Mouse (Mus musculus) midbrain, postnatal 0 days (tissue): ENCODE measurements around the gene Gigyf1. TPM values are rescaled to one million over a fixed set of nuclear protein-coding genes. Genes with fewer than 3 reads are reported as not detected.
A peak's percentile ranks its signal among the peaks of the same experiment; 100 is the strongest.

Experiments used
- ATAC-seq: fragments of 200-750 bp; cut with Nextera tagmentation; 2 replicates; pipeline ENCODE4 v1.8.0; 2017; ENCODE audit warnings: moderate number of reproducible peaks, mild to moderate bottlenecking, moderate TSS enrichment, moderate library complexity; ENCODE audit not compliant: low FRiP score
- DNase-seq: peaks from one replicate; pipeline ENCODE4 v3.0.0-alpha.2; 2015; ENCODE audit warnings: low spot score
- H3K27ac ChIP-seq: fragments of 300-500 bp; sonication (generic); 2 replicates; pipeline ENCODE4 v1.5.1; 2014; ENCODE audit warnings: low read depth, mild to moderate bottlenecking, low read length, mixed read lengths
- H3K27me3 ChIP-seq: fragments of 300-500 bp; sonication (generic); 2 replicates; pipeline ENCODE4 v1.6.1; 2014; ENCODE audit warnings: low read length, control low read depth, mixed read lengths; ENCODE audit not compliant: insufficient read depth
- H3K36me3 ChIP-seq: fragments of 300-500 bp; sonication (generic); 2 replicates; pipeline ENCODE4 v1.6.1; 2014; ENCODE audit warnings: low read length, control low read depth, mixed read lengths; ENCODE audit not compliant: insufficient read depth
- H3K4me1 ChIP-seq: fragments of 300-500 bp; sonication (generic); 2 replicates; pipeline ENCODE4 v1.6.1; 2014; ENCODE audit warnings: mild to moderate bottlenecking, control low read depth, antibody characterized with exemption, low read length, mixed read lengths; ENCODE audit not compliant: insufficient read depth
- H3K4me2 ChIP-seq: fragments of 300-500 bp; sonication (generic); 2 replicates; pipeline ENCODE4 v1.6.1; 2014; ENCODE audit warnings: low read depth, mild to moderate bottlenecking, low read length, mixed read lengths; ENCODE audit not compliant: poor library complexity, severe bottlenecking
- H3K4me3 ChIP-seq: fragments of 300-500 bp; sonication (generic); 2 replicates; pipeline ENCODE4 v1.5.1; 2014; ENCODE audit warnings: low read depth, mild to moderate bottlenecking, low read length, moderate library complexity
- H3K9ac ChIP-seq: fragments of 300-500 bp; sonication (generic); replicated peaks from 2 replicates; pipeline ENCODE4 v1.6.1; 2014; ENCODE audit warnings: mild to moderate bottlenecking, low read length, moderate library complexity, mixed read lengths; ENCODE audit not compliant: poor library complexity, severe bottlenecking
- H3K9me3 ChIP-seq: fragments of 300-500 bp; sonication (generic); 2 replicates; pipeline ENCODE4 v1.6.1; 2016; ENCODE audit warnings: low read length, control low read depth
- CTCF ChIP-seq: IDR thresholded peaks from 2 replicates; pipeline ENCODE4 v1.5.1; 2016; ENCODE audit warnings: antibody characterized with exemption, mild to moderate bottlenecking
- WGBS: fragments of 180-500 bp; shearing (Covaris S2); extraction: QIAGEN DNeasy Blood & Tissue Kit; methylation state at CpG from one replicate; pipeline ENCODE4 v1.1.7; 2014; 5-methylcytosine and 5-hydroxymethylcytosine counted together
- microRNA-seq: library from miRNA; unstranded; fragments of <30 nt; microRNA quantifications from one replicate; pipeline ENCODE4, GENCODE M21; 2016; ENCODE audit warnings: borderline number of aligned reads
- polyA plus RNA-seq: library from polyadenylated mRNA; unstranded; fragments of >200 nt; fragmentation: Nextera tagmentation; extraction: Ambion mirVana; gene quantifications from 2 replicates; pipeline ENCODE4 v1.2.1, GENCODE M21; 2015
- total RNA-seq: library from RNA; depleted of rRNA; stranded (reverse); fragments of >200 nt; gene quantifications from 2 replicates; pipeline ENCODE4 v1.2.3, GENCODE M21; 2014; rRNA removed

Gene Gigyf1
- total and polyA plus RNA-seq, 2 experiments from 2014 or later, result 17.8 to 23.6 TPM

DNA sequence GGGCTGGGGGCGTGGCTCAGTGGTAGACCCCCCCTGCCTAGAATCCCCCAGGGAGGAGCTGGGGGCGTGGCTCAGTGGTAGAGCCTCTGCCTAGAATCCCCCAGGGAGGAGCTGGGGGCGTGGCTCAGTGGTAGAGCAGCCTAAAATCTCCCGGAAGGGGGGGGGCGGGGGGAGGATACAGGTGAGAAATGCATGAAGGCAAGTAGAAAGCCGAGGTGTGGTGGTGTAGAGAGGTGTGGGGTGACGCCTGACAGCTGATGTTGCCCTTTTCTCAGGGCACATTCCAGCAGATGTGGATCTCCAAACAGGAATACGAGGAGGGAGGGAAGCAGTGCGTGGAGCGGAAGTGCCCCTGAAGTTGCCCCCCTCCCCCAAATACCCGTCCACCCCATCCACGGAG is 50.7 kb downstream of the Gigyf1 start:
- 81% methylated on average over 12 of the region's 12 CpGs for WGBS

GRCm38 (mm10) chr5:137569665-137570064 is 51.3 kb downstream of the Gigyf1 start, which contains the start of gene Tfr2:
Tfr2 (plus strand) TSS chr5:137569840.
- 36% methylated on average over 9 of the region's 9 CpGs for WGBS
- ATAC-seq (no peak), DNase-seq (no peak)
- no peak within 1 kb of the TSS for H3K9ac ChIP-seq
- no peak within 1 kb of the TSS for H3K27ac ChIP-seq
- H3K9me3 ChIP-seq, result no peaks in the 10 kb centered on the region
- H3K4me1 ChIP-seq, result no peaks in the 10 kb centered on the region
- TF ChIP-seq CTCF, result no peak
- H3K4me3 ChIP-seq, result no peak within 1 kb of the TSS
- H3K27me3 ChIP-seq, result no peaks in the 10 kb centered on the region
- H3K36me3 ChIP-seq, result peaks cover 23% of the 10 kb centered on the region
- H3K4me2 ChIP-seq, result no peak within 1 kb of the TSS

More for the DNA sequence above, 50.7 kb downstream of the Gigyf1 start:
- Histone ChIP-seq H3K4me2 (no peak overlapping the region), H3K9me3 (no peaks in the 10 kb centered on the region), H3K27me3 (no peaks in the 10 kb centered on the region), H3K9ac (no peak overlapping the region), H3K4me3 (no peak overlapping the region), H3K27ac (no peak overlapping the region), H3K4me1 (no peaks in the 10 kb centered on the region), H3K36me3 (peaks cover 29% of the 10 kb centered on the region)
- TF ChIP-seq CTCF, result no peak
- ATAC-seq, result no peak
- no peak for DNase-seq

DNA sequence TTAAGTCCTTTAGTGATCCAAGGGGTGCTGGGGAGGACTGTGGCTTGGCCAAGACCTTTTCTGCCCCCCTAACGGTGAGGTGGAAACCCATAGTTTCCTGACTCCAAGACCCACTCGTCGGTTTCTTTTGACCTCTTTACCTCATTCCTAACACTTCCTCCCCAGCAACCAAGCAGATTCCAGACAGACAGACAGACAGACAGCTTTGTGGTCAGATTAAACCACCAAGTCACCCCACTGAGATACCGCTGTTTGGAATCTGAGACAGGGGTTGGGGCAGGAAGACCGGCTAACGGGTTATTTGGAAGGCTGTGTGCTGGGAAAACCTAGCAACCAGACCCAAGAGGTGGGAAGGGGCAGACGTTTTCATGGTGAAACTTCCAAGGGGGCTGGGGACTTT is 51.8 kb downstream of the Gigyf1 start:
- H3K9ac ChIP-seq, result no peak overlapping the region
- no peak overlapping the region for H3K4me2 ChIP-seq
- H3K27ac ChIP-seq, result no peak overlapping the region
- H3K4me3 ChIP-seq, result no peak overlapping the region
- 47% methylated on average over 7 of the region's 7 CpGs for WGBS
- ATAC-seq (no peak), DNase-seq (no peak)
- no peaks in the 10 kb centered on the region for H3K4me1 ChIP-seq
- no peaks in the 10 kb centered on the region for H3K9me3 ChIP-seq
- no peak for TF ChIP-seq CTCF
- H3K36me3 ChIP-seq, result peaks cover 21% of the 10 kb centered on the region
- H3K27me3 ChIP-seq, result no peaks in the 10 kb centered on the region

- no peak for TF ChIP-seq CTCF
- Histone ChIP-seq H3K36me3 (peaks cover 15% of the 10 kb centered on the region), H3K4me3 (no peak overlapping the region), H3K9ac (no peak overlapping the region), H3K4me1 (no peaks in the 10 kb centered on the region), H3K9me3 (no peaks in the 10 kb centered on the region), H3K27me3 (no peaks in the 10 kb centered on the region), H3K27ac (no peak overlapping the region), H3K4me2 (no peak overlapping the region)
- ATAC-seq, result peak; percentile 36; the same call in 1 of the 2 replicates
- no peak for DNase-seq
- 87% methylated on average over 17 of the region's 17 CpGs for WGBS
These were observed 52.6 kb downstream of the Gigyf1 start for GRCm38 (mm10) chr5:137570691-137571586.

DNA sequence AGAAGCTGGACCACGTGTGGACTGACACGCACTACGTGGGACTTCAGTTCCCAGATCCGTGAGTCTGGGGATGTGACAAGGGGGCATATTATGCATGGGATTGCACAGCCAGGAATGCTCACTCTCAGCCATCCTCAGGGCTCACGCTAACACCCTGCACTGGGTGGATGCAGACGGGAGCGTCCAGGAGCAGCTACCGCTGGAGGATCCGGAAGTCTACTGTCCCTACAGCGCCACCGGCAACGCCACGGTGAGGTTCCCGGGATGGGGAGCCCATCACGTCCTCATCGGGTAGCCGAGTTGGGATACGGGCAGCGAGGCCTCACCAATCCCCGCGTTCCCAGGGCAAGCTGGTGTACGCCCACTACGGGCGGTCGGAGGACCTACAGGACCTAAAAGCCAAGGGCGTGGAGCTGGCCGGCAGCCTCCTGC is 56.1 kb downstream of the Gigyf1 start:
- Histone ChIP-seq H3K4me1 (no peaks in the 10 kb centered on the region), H3K4me3 (peak overlapping the region; percentile 29), H3K27ac (0 out of 2 replicates have a peak overlapping the region, but pooled peaks have one; percentile 3), H3K36me3 (no peaks in the 10 kb centered on the region), H3K27me3 (no peaks in the 10 kb centered on the region), H3K9me3 (no peaks in the 10 kb centered on the region), H3K4me2 (peak overlapping the region; percentile 49), H3K9ac (peak overlapping the region; percentile 39; the same call in 1 of the 2 replicates)
- DNase-seq (peak; percentile 38), ATAC-seq (peak; percentile 44)
- 11% methylated on average over 27 of the region's 27 CpGs for WGBS
- TF ChIP-seq CTCF, result peak; percentile 51

Small RNA genes within 50 kb of the gene (microRNA-seq; reads per million reads assigned to microRNA genes)
- not detected for gene Mir6418

Other genes with a start within 250 kb of the Gigyf1 start
- gene Ache, start 231.0 kb upstream of the Gigyf1 start, total RNA-seq, result 168 and 174 TPM in 2 replicates
- 132 and 148 TPM in 2 replicates for gene Ache, start 231.0 kb upstream of the Gigyf1 start, polyA plus RNA-seq
- 24.5 and 29.3 TPM in 2 replicates for gene Ufsp1, start 223.9 kb upstream of the Gigyf1 start, total RNA-seq
- 35.0 and 41.2 TPM in 2 replicates for gene Ufsp1, start 223.9 kb upstream of the Gigyf1 start, polyA plus RNA-seq
- 112 and 114 TPM in 2 replicates for gene Srrt, start 210.9 kb upstream of the Gigyf1 start, total RNA-seq
- 53.4 and 56.4 TPM in 2 replicates for gene Srrt, start 210.9 kb upstream of the Gigyf1 start, polyA plus RNA-seq
- 11.6 and 17.5 TPM in 2 replicates for gene Trip6, start 204.1 kb upstream of the Gigyf1 start, total RNA-seq
- gene Trip6, start 204.1 kb upstream of the Gigyf1 start, polyA plus RNA-seq, result 10.3 and 10.9 TPM in 2 replicates
- gene Slc12a9, start 185.0 kb upstream of the Gigyf1 start, total RNA-seq, result 28.9 and 30.4 TPM in 2 replicates
- 27.0 and 27.8 TPM in 2 replicates for gene Slc12a9, start 185.0 kb upstream of the Gigyf1 start, polyA plus RNA-seq
- gene Ephb4, start 168.4 kb upstream of the Gigyf1 start, total RNA-seq, result 14.0 and 16.0 TPM in 2 replicates
- 4.7 and 4.9 TPM in 2 replicates for gene Ephb4, start 168.4 kb upstream of the Gigyf1 start, polyA plus RNA-seq
- gene Zan, start 41.5 kb upstream of the Gigyf1 start, total RNA-seq, result 0.85 and 0.99 TPM in 2 replicates
- 0.31 and 0.49 TPM in 2 replicates for gene Zan, start 41.5 kb upstream of the Gigyf1 start, polyA plus RNA-seq
- 73.2 and 95.3 TPM in 2 replicates for gene Pop7, start 16.0 kb upstream of the Gigyf1 start, total RNA-seq
- gene Pop7, start 16.0 kb upstream of the Gigyf1 start, polyA plus RNA-seq, result 91.5 and 95.6 TPM in 2 replicates
- gene Epo, start 14.7 kb downstream of the Gigyf1 start, total RNA-seq, result not detected in 2 replicates
- not detected in 2 replicates for gene Epo, start 14.7 kb downstream of the Gigyf1 start, polyA plus RNA-seq
- 1,154 and 1,456 TPM in 2 replicates for gene Gnb2, start 15.0 kb downstream of the Gigyf1 start, total RNA-seq
- gene Gnb2, start 15.0 kb downstream of the Gigyf1 start, polyA plus RNA-seq, result 590 and 632 TPM in 2 replicates
- gene Actl6b, start 35.0 kb downstream of the Gigyf1 start, total RNA-seq, result 248 and 270 TPM in 2 replicates
- gene Actl6b, start 35.0 kb downstream of the Gigyf1 start, polyA plus RNA-seq, result 264 and 287 TPM in 2 replicates
- 22.3 and 29.6 TPM in 2 replicates for gene Tfr2, start 51.3 kb downstream of the Gigyf1 start, total RNA-seq
- gene Tfr2, start 51.3 kb downstream of the Gigyf1 start, polyA plus RNA-seq, result 21.7 and 22.7 TPM in 2 replicates
- 17.7 and 18.5 TPM in 2 replicates for gene Mospd3, start 82.5 kb downstream of the Gigyf1 start, total RNA-seq
- gene Mospd3, start 82.5 kb downstream of the Gigyf1 start, polyA plus RNA-seq, result 70.5 and 71.3 TPM in 2 replicates
- gene Pcolce, start 95.2 kb downstream of the Gigyf1 start, total RNA-seq, result 18.6 and 19.4 TPM in 2 replicates
- 16.7 and 19.6 TPM in 2 replicates for gene Pcolce, start 95.2 kb downstream of the Gigyf1 start, polyA plus RNA-seq
- 0.28 TPM in 1 of 2 replicates, not detected in the other for gene Fbxo24, start 110.5 kb downstream of the Gigyf1 start, total RNA-seq
- gene Fbxo24, start 110.5 kb downstream of the Gigyf1 start, polyA plus RNA-seq, result 0.09 and 0.10 TPM in 2 replicates
- 13.1 and 14.5 TPM in 2 replicates for gene Lrch4, start 110.6 kb downstream of the Gigyf1 start, total RNA-seq
- gene Lrch4, start 110.6 kb downstream of the Gigyf1 start, polyA plus RNA-seq, result 13.1 and 15.9 TPM in 2 replicates
- gene Gm20605, start 110.6 kb downstream of the Gigyf1 start, total RNA-seq, result 0.99 and 4.1 TPM in 2 replicates
- gene Gm20605, start 110.6 kb downstream of the Gigyf1 start, polyA plus RNA-seq, result 4.4 and 6.5 TPM in 2 replicates
- gene Sap25, start 122.8 kb downstream of the Gigyf1 start, total RNA-seq, result 3.3 and 4.9 TPM in 2 replicates
- gene Sap25, start 122.8 kb downstream of the Gigyf1 start, polyA plus RNA-seq, result 3.2 TPM in 2 replicates
- 1.2 TPM in 1 of 2 replicates, not detected in the other for gene Irs3, start 127.2 kb downstream of the Gigyf1 start, total RNA-seq
- 0.27 and 0.37 TPM in 2 replicates for gene Irs3, start 127.2 kb downstream of the Gigyf1 start, polyA plus RNA-seq
- gene Agfg2, start 166.2 kb downstream of the Gigyf1 start, total RNA-seq, result 20.4 and 28.1 TPM in 2 replicates
- gene Agfg2, start 166.2 kb downstream of the Gigyf1 start, polyA plus RNA-seq, result 15.5 and 16.9 TPM in 2 replicates
- 230 and 261 TPM in 2 replicates for gene Nyap1, start 223.1 kb downstream of the Gigyf1 start, total RNA-seq
- gene Nyap1, start 223.1 kb downstream of the Gigyf1 start, polyA plus RNA-seq, result 47.0 and 50.1 TPM in 2 replicates
- 188 and 320 TPM in 2 replicates for gene Tsc22d4, start 227.2 kb downstream of the Gigyf1 start, total RNA-seq
- 157 and 179 TPM in 2 replicates for gene Tsc22d4, start 227.2 kb downstream of the Gigyf1 start, polyA plus RNA-seq